Mouse (Mus musculus) CH12.LX (cell line): ENCODE data around the gene Scgb2a2. TPM values are rescaled to one million over a fixed set of nuclear protein-coding genes. Genes with fewer than 3 reads are reported as not detected.
A peak's percentile ranks its signal among the peaks of the same experiment; 100 is the strongest.
"Not testable (repeated sequence)": the region's sequence is repeated elsewhere in the genome, so short reads cannot be mapped to it uniquely, and the experiment has no call there.

ENCODE experiments used
- DNase-seq: peaks from one replicate; pipeline ENCODE4 v3.0.0-alpha.2; 2013; ENCODE audit errors: extremely low read depth
- H3K27ac ChIP-seq: 2 replicates; pipeline ENCODE4 v1.5.1; 2012; ENCODE audit warnings: low read depth, mild to moderate bottlenecking, control low read depth, moderate library complexity; ENCODE audit not compliant: insufficient read depth
- H3K27me3 ChIP-seq: replicated peaks from 2 replicates; pipeline ENCODE3; 2012; ENCODE audit warnings: inconsistent platforms
- H3K36me3 ChIP-seq, 2 experiments: replicated peaks in 1 of 2; 2 replicates each; pipeline versions ENCODE3 to v1.6.1; 2012; ENCODE audit warnings: inconsistent platforms in 1 of 2, low read length in 1 of 2, mild to moderate bottlenecking in 1 of 2, mixed read lengths in 1 of 2, moderate library complexity in 1 of 2; ENCODE audit not compliant: control insufficient read depth in 1 of 2, insufficient read depth in 1 of 2
- H3K4me1 ChIP-seq, 2 experiments: 2 replicates each; pipeline ENCODE4 v1.6.1; 2012; ENCODE audit warnings: inconsistent platforms in 1 of 2, moderate library complexity in 1 of 2; ENCODE audit not compliant: insufficient read depth in 2 of 2, control insufficient read depth in 1 of 2
- H3K4me2 ChIP-seq: 2 replicates; pipeline ENCODE4 v1.6.1; 2012; ENCODE audit warnings: low read depth, mild to moderate bottlenecking, control low read depth; ENCODE audit not compliant: poor library complexity, insufficient read depth, severe bottlenecking
- H3K4me3 ChIP-seq, 3 experiments: fragments of 150-350 bp in 1 of 3; sonication (generic) in 1 of 3; replicated peaks in 1 of 3; 2 replicates each; pipeline versions ENCODE3 to v1.5.1; 2011 to 2012; ENCODE audit warnings: low read depth in 2 of 3, low read length in 2 of 3, mild to moderate bottlenecking in 2 of 3, moderate library complexity in 2 of 3, control low read depth in 1 of 3, improper control_type of control experiment in 1 of 3, inconsistent platforms in 1 of 3, mixed read lengths in 1 of 3; ENCODE audit not compliant: poor library complexity in 1 of 3
- H3K79me2 ChIP-seq: replicated peaks from 2 replicates; pipeline ENCODE4 v1.6.1; 2012; ENCODE audit warnings: mild to moderate bottlenecking, moderate library complexity; ENCODE audit not compliant: control insufficient read depth, poor library complexity, insufficient read depth, severe bottlenecking; ENCODE audit errors: extremely low read depth
- H3K9ac ChIP-seq: 2 replicates; pipeline ENCODE4 v1.6.1; 2012; ENCODE audit warnings: low read depth, mild to moderate bottlenecking, control low read depth, moderate library complexity; ENCODE audit not compliant: insufficient read depth
- H3K9me3 ChIP-seq: replicated peaks from 2 replicates; pipeline ENCODE3; 2012; ENCODE audit warnings: low read length, inconsistent platforms, mixed read lengths
- E2F4 ChIP-seq: IDR thresholded peaks from 2 replicates; pipeline ENCODE4 v1.6.1; 2011; ENCODE audit warnings: low read depth, low read length, improper control_type of control experiment; ENCODE audit not compliant: insufficient replicate concordance
- ELF1 ChIP-seq: IDR thresholded peaks from 2 replicates; pipeline ENCODE4 v1.6.1; 2014; ENCODE audit warnings: low read depth, mild to moderate bottlenecking, inconsistent platforms, low read length, improper control_type of control experiment
- HCFC1 ChIP-seq: IDR thresholded peaks from 2 replicates; pipeline ENCODE4 v1.6.1; 2012; ENCODE audit warnings: low read depth, mild to moderate bottlenecking, inconsistent platforms, low read length, improper control_type of control experiment
- JUN ChIP-seq: IDR thresholded peaks from 2 replicates; pipeline ENCODE4 v1.6.1; 2011; ENCODE audit warnings: low read depth, mild to moderate bottlenecking, low read length, improper control_type of control experiment, moderate library complexity; ENCODE audit not compliant: insufficient read depth
- POLR2A ChIP-seq: IDR thresholded peaks from 2 replicates; pipeline ENCODE4 v1.6.1; 2011; ENCODE audit warnings: low read depth, mild to moderate bottlenecking, improper control_type of control experiment, low read length
- RCOR1 ChIP-seq: conservative IDR thresholded peaks from 2 replicates; pipeline ENCODE4 v1.6.1; 2012; ENCODE audit warnings: low read depth, mild to moderate bottlenecking, inconsistent platforms, low read length, improper control_type of control experiment
- TBP ChIP-seq: conservative IDR thresholded peaks from 2 replicates; pipeline ENCODE4 v1.6.1; 2011; ENCODE audit warnings: low read depth, low read length, improper control_type of control experiment
- TCF12 ChIP-seq: IDR thresholded peaks from 2 replicates; pipeline ENCODE4 v1.6.1; 2014; ENCODE audit warnings: low read depth, mild to moderate bottlenecking, inconsistent platforms, low read length, improper control_type of control experiment
- dilution Hi-C: fragments of 300-500 bp; cut with MboI; formaldehyde crosslinking; loops from 2 replicates; pipeline ENCODE4 v1.14.3; 2020; ENCODE audit warnings: low sequenced_read_pairs; ENCODE audit not compliant: extremely low pct_unique_long_range_greater_than_20kb, extremely low pct_ligation_motif_present
- in situ Hi-C: fragments of 300-500 bp; cut with MboI; formaldehyde crosslinking; loops from 3 replicates; pipeline ENCODE4 v1.14.3; 2019; ENCODE audit warnings: low sequenced_read_pairs, low pct_ligation_motif_present, low pct_unique_long_range_greater_than_20kb, mixed read lengths
- polyA plus RNA-seq: library from polyadenylated mRNA; unstranded; fragments of >175 nt; gene quantifications from 2 replicates; pipeline ENCODE4 v1.2.1, GENCODE M21; 2012; ENCODE audit warnings: low read depth; ENCODE audit not compliant: insufficient read length
- total RNA-seq, 2 experiments: library from RNA; depleted of rRNA; stranded (reverse); fragments of 300-350 nt in 1 of 2; fragments of >200 nt in 1 of 2; gene quantifications; 2 replicates each; pipeline ENCODE4 v1.2.3; 2012 to 2014

Scgb2a2 gene
- total and polyA plus RNA-seq, 3 experiments: not detected

GRCm38 (mm10) chr19:9899072-9899779 is 51.9 kb downstream of the Scgb2a2 start, which contains the start of gene Incenp (continued):
- TF ChIP-seq TCF12 (peak; percentile 70), POLR2A (peak; percentile 98), RCOR1 (no peak), E2F4 (peak; percentile 99)
- TF ChIP-seq, all 38 proteins: peak for 20

GRCm38 (mm10) chr19:9899780-9900146 is 52.4 kb downstream of the Scgb2a2 start:
- TF ChIP-seq JUN (no peak), HCFC1 (peak; percentile 66), TBP (peak; percentile 2; the same call in 1 of the 2 replicates), ELF1 (peak; percentile 51; the same call in 1 of the 2 replicates)
- no peaks in the 10 kb centered on the region for H3K27me3 ChIP-seq
- dilution Hi-C loops (no loop called here), in situ Hi-C loops (no loop called here)
- H3K4me1 ChIP-seq: peaks cover 10 to 35% of the 10 kb centered on the region in 2 experiments
- peak overlapping the region; percentile 43 to 98 (median 73) for H3K4me3 ChIP-seq
- H3K27ac ChIP-seq: peak overlapping the region; percentile 78
- DNase-seq: no peak
- H3K79me2 ChIP-seq: peaks cover 45% of the 10 kb centered on the region
- no peaks in the 10 kb centered on the region for H3K9me3 ChIP-seq
- H3K9ac ChIP-seq: peak overlapping the region; percentile 84
- H3K4me2 ChIP-seq: peak overlapping the region; percentile 68; the same call in 1 of the 2 replicates
- H3K36me3 ChIP-seq: peaks cover 10 to 32% of the 10 kb centered on the region in 2 experiments

- H3K27me3 ChIP-seq, DNase-seq, H3K9ac ChIP-seq, dilution Hi-C loops, H3K4me2 ChIP-seq, H3K9me3 ChIP-seq, in situ Hi-C loops, H3K4me3 ChIP-seq, H3K27ac ChIP-seq: not testable (repeated sequence)
- H3K36me3 ChIP-seq: peaks cover 2 to 23% of the 10 kb centered on the region in 2 experiments
- H3K4me1 ChIP-seq: peaks cover 9 to 29% of the 10 kb centered on the region in 2 experiments
- H3K79me2 ChIP-seq: peaks cover 35% of the 10 kb centered on the region
These were observed 53.3 kb downstream of the Scgb2a2 start for GRCm38 (mm10) chr19:9900696-9901095.

Other genes starting within 250 kb of the Scgb2a2 start
- gene Incenp, start 52.0 kb downstream of the Scgb2a2 start, total RNA-seq (2012; rRNA removed): 73.4 and 84.3 TPM in 2 replicates
- 58.5 and 63.7 TPM in 2 replicates for gene Incenp, start 52.0 kb downstream of the Scgb2a2 start, total RNA-seq (2014; rRNA removed)
- 201 and 238 TPM in 2 replicates for gene Incenp, start 52.0 kb downstream of the Scgb2a2 start, polyA plus RNA-seq
- gene Fth1, start 133.0 kb downstream of the Scgb2a2 start, total RNA-seq (2012; rRNA removed): 284 and 317 TPM in 2 replicates
- 279 and 303 TPM in 2 replicates for gene Fth1, start 133.0 kb downstream of the Scgb2a2 start, total RNA-seq (2014; rRNA removed)
- gene Fth1, start 133.0 kb downstream of the Scgb2a2 start, polyA plus RNA-seq: 2,849 and 3,031 TPM in 2 replicates
- gene Best1, start 154.1 kb downstream of the Scgb2a2 start, total RNA-seq (2012; rRNA removed): 0.13 TPM in 1 of 2 replicates, not detected in the other
- gene Best1, start 154.1 kb downstream of the Scgb2a2 start, total RNA-seq (2014; rRNA removed): not detected in 2 replicates
- not detected in 2 replicates for gene Best1, start 154.1 kb downstream of the Scgb2a2 start, polyA plus RNA-seq
- 0.04 TPM in 1 of 2 replicates, not detected in the other for gene Rab3il1, start 154.1 kb downstream of the Scgb2a2 start, total RNA-seq (2012; rRNA removed)
- not detected in 2 replicates for gene Rab3il1, start 154.1 kb downstream of the Scgb2a2 start, total RNA-seq (2014; rRNA removed)
- gene Rab3il1, start 154.1 kb downstream of the Scgb2a2 start, polyA plus RNA-seq: not detected in 2 replicates
- gene Fads3, start 194.0 kb downstream of the Scgb2a2 start, total RNA-seq (2012; rRNA removed): 0.50 and 1.1 TPM in 2 replicates
- not detected in 2 replicates for gene Fads3, start 194.0 kb downstream of the Scgb2a2 start, total RNA-seq (2014; rRNA removed)
- 0.26 and 0.29 TPM in 2 replicates for gene Fads3, start 194.0 kb downstream of the Scgb2a2 start, polyA plus RNA-seq